Mouse (Mus musculus): Measurements from ENCODE around the gene Ldlrad3.

DNA sequence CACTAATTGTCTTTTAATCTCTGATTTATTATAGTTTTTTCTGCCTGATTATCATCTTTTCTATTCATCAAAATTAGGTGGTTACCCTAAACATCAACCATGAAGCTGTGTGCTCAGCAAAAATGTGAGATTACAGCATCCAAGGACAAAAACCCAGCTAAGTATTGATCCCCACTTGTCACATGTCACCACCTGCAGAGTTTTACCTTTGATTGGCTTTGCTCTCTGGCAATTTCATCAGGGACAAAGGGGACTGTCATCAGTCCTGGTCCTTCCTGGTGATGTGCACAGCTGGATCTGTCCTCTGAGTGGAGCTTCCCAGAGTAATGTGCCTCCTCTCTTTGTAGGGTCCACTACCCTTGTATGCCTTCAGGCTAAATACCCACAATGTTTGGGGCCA lies 17.3 kb upstream of the Ldlrad3 start:
- no peak for TF ChIP-seq CTCF (IDR thresholded peaks at IDR 0.05)
- no peak for TF ChIP-seq EP300 (IDR thresholded peaks at IDR 0.05)
